Mouse (Mus musculus) lung, postnatal 0 days (tissue): Measurements from ENCODE around the gene Ltb4r1.

Experiments
- CTCF ChIP-seq: IDR thresholded peaks from 2 replicates; pipeline ENCODE4 v1.5.1; 2016; ENCODE audit warnings: antibody characterized with exemption, mild to moderate bottlenecking
- EP300 ChIP-seq: IDR thresholded peaks from 2 replicates; pipeline ENCODE4 v1.6.1; 2016; ENCODE audit warnings: antibody characterized with exemption, mild to moderate bottlenecking, control low read depth

DNA sequence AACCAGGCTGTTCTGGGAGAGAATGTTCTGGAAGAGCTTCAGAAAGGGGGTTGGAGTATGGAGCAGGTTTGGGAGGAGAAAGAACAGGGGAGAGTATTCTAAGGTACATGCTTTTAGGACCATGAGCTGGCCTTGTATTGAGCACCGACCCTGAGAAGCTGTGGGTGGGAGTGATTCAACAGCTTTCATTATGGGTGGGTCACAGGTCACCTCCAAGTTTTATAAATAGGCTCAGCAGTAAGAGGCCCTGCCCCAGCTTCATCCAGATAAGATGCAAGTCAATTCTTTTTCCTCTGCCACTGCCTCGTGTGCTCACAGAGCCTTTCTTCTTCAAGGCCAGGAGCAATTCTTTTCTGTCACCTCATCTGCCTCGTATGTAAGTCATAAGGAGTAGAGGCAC lies 11.4 kb downstream of the Ltb4r1 start:
- no peak for TF ChIP-seq CTCF
- no peak for TF ChIP-seq EP300
